Mouse (Mus musculus) bone marrow, adult 2 months (tissue): ENCODE results near the gene Ccng2.

Experiments used
- CTCF ChIP-seq: fragments of 200-500 bp; IDR thresholded peaks from 2 replicates; pipeline ENCODE4 v1.5.1; 2011; ENCODE audit warnings: low read length, control low read depth; ENCODE audit not compliant: control insufficient read depth, insufficient read depth
- POLR2A ChIP-seq: fragments of 200-500 bp; IDR thresholded peaks from 2 replicates; pipeline ENCODE4 v1.6.1; 2011; ENCODE audit warnings: low read depth, mild to moderate bottlenecking, control low read depth, low read length, borderline replicate concordance; ENCODE audit not compliant: control insufficient read depth

- TF ChIP-seq CTCF (no peak), POLR2A (no peak)
Measured at GRCm38 (mm10) chr5:93264136-93264700, 2.8 kb upstream of the Ccng2 start.
